Mouse (Mus musculus): ENCODE measurements around the gene Myo1e. TPM values are rescaled to one million over a fixed set of nuclear protein-coding genes. Genes with fewer than 3 reads are reported as not detected.

Gene Myo1e
- polyA plus RNA-seq, 1 experiment from 2014 or later: 12.1 TPM

- WGBS: 96% methylated on average over 6 of the region's 6 CpGs
- H3K36me3 ChIP-seq: peaks cover 41% of the 10 kb centered on the region
- no peak overlapping the region for H3K4me3 ChIP-seq
- no peaks in the 10 kb centered on the region for H3K27me3 ChIP-seq (ENCODE audit: low read depth, poor library complexity, severe bottlenecking)
- H3K27ac ChIP-seq (replicated peaks): no peak overlapping the region
- no peaks in the 10 kb centered on the region for H3K4me1 ChIP-seq
- H3K9me3 ChIP-seq (replicated peaks): no peaks in the 10 kb centered on the region
- DNase-seq (ENCODE audit: low spot score): no peak
Observed at GRCm38 (mm10) chr9:70366898-70367297, 159.7 kb downstream of the Myo1e start.

GRCm38 (mm10) chr9:70371638-70372037 lies 164.5 kb downstream of the Myo1e start:
- no peak for DNase-seq (ENCODE audit: low spot score)
- no peak overlapping the region for H3K27ac ChIP-seq (replicated peaks)
- no peaks in the 10 kb centered on the region for H3K27me3 ChIP-seq (ENCODE audit: low read depth, poor library complexity, severe bottlenecking)
- no peaks in the 10 kb centered on the region for H3K4me1 ChIP-seq
- WGBS: 72% methylated on average over 5 of the region's 5 CpGs
- H3K4me3 ChIP-seq: no peak overlapping the region
- no peaks in the 10 kb centered on the region for H3K9me3 ChIP-seq (replicated peaks)
- peaks cover 34% of the 10 kb centered on the region for H3K36me3 ChIP-seq

GRCm38 (mm10) chr9:70379502-70380467 lies 172.6 kb downstream of the Myo1e start:
- no peak overlapping the region for H3K27ac ChIP-seq (replicated peaks)
- H3K4me3 ChIP-seq: no peak overlapping the region
- no peaks in the 10 kb centered on the region for H3K27me3 ChIP-seq (ENCODE audit: low read depth, poor library complexity, severe bottlenecking)
- peaks cover 38% of the 10 kb centered on the region for H3K36me3 ChIP-seq
- no peaks in the 10 kb centered on the region for H3K4me1 ChIP-seq
- no peak for DNase-seq (ENCODE audit: low spot score)
- WGBS: 89% methylated on average over 7 of the region's 7 CpGs
- no peaks in the 10 kb centered on the region for H3K9me3 ChIP-seq (replicated peaks)

GRCm38 (mm10) chr9:70382091-70382490 lies 174.9 kb downstream of the Myo1e start:
- WGBS: 90% methylated on average over 12 of the region's 12 CpGs
- no peak overlapping the region for H3K4me3 ChIP-seq
- H3K36me3 ChIP-seq: peaks cover 30% of the 10 kb centered on the region
- H3K27ac ChIP-seq (replicated peaks): no peak overlapping the region
- H3K9me3 ChIP-seq (replicated peaks): no peaks in the 10 kb centered on the region
- H3K27me3 ChIP-seq (ENCODE audit: low read depth, poor library complexity, severe bottlenecking): no peaks in the 10 kb centered on the region
- no peak for DNase-seq (ENCODE audit: low spot score)
- no peaks in the 10 kb centered on the region for H3K4me1 ChIP-seq

- Histone ChIP-seq H3K36me3 (peaks cover 16% of the 10 kb centered on the region), H3K27me3 (ENCODE audit: low read depth, poor library complexity, severe bottlenecking) (no peaks in the 10 kb centered on the region), H3K4me3 (no peak overlapping the region), H3K27ac (replicated peaks) (no peak overlapping the region), H3K4me1 (no peaks in the 10 kb centered on the region), H3K9me3 (replicated peaks) (no peaks in the 10 kb centered on the region)
- no peak for DNase-seq (ENCODE audit: low spot score)
- WGBS: 85% methylated on average over 10 of the region's 10 CpGs
Observed at GRCm38 (mm10) chr9:70383750-70384149, 176.6 kb downstream of the Myo1e start.

GRCm38 (mm10) chr9:70384494-70384893 lies 177.3 kb downstream of the Myo1e start:
- Histone ChIP-seq H3K27me3 (ENCODE audit: low read depth, poor library complexity, severe bottlenecking) (no peaks in the 10 kb centered on the region), H3K4me1 (no peaks in the 10 kb centered on the region), H3K4me3 (no peak overlapping the region), H3K27ac (replicated peaks) (no peak overlapping the region), H3K36me3 (peaks cover 13% of the 10 kb centered on the region), H3K9me3 (replicated peaks) (no peaks in the 10 kb centered on the region)
- WGBS: 96% methylated on average over 4 of the region's 4 CpGs
- DNase-seq (ENCODE audit: low spot score): no peak

DNA sequence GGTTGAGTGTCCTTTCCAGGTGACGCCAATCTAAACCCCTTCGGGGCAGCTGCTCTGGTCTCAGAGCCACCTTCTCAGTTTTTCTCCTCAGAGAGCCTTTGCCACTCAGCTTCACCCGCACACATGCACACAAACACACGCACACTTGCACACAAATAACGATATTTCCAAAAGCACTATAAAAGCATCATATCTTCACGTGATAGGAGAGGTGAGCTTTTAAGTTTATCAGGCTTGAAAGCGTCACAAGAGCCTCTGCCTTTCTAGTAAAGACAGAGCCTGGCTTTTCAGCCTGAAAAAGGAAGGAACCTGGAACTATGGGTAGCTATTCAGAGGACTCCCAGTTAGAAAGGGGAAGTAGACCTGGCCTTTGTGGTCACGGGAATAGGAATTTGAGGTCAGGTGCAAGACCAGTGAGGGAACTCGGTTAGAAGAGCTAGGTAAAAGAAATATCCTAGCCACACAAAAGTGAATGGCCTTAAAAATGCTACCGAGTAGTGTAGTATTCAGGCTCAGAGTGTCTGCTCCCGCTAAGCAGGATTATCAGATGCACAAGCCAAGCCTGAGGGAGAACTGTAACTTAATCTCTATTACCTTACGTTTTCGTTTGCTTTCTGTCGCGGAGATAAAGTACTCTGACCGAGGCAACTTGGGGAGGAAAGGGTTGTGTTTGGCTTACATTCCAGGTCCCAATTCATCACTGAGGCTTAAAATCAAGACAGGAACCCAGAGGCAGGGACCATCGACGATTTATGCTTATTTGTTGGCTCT lies 178.0 kb downstream of the Myo1e start:
- Histone ChIP-seq H3K27me3 (ENCODE audit: low read depth, poor library complexity, severe bottlenecking) (no peaks in the 10 kb centered on the region), H3K4me3 (no peak overlapping the region), H3K4me1 (no peaks in the 10 kb centered on the region), H3K9me3 (replicated peaks) (no peaks in the 10 kb centered on the region), H3K36me3 (peaks cover 13% of the 10 kb centered on the region), H3K27ac (replicated peaks) (no peak overlapping the region)
- WGBS: 91% methylated on average over 18 of the region's 18 CpGs
- DNase-seq (ENCODE audit: low spot score): no peak

GRCm38 (mm10) chr9:70387410-70388119 lies 180.4 kb downstream of the Myo1e start:
- 96% methylated on average over 4 of the region's 4 CpGs for WGBS
- Histone ChIP-seq H3K4me1 (no peaks in the 10 kb centered on the region), H3K36me3 (peaks cover 13% of the 10 kb centered on the region), H3K27ac (replicated peaks) (no peak overlapping the region), H3K27me3 (ENCODE audit: low read depth, poor library complexity, severe bottlenecking) (no peaks in the 10 kb centered on the region), H3K4me3 (no peak overlapping the region), H3K9me3 (replicated peaks) (no peaks in the 10 kb centered on the region)
- DNase-seq (ENCODE audit: low spot score): no peak

- H3K4me1 ChIP-seq: no peaks in the 10 kb centered on the region
- H3K27ac ChIP-seq (replicated peaks): no peak overlapping the region
- 89% methylated on average over 3 of the region's 3 CpGs for WGBS
- H3K9me3 ChIP-seq (replicated peaks): no peaks in the 10 kb centered on the region
- H3K4me3 ChIP-seq: no peak overlapping the region
- no peaks in the 10 kb centered on the region for H3K27me3 ChIP-seq (ENCODE audit: low read depth, poor library complexity, severe bottlenecking)
- DNase-seq (ENCODE audit: low spot score): no peak
- H3K36me3 ChIP-seq: peaks cover 3% of the 10 kb centered on the region
Observed at GRCm38 (mm10) chr9:70389548-70389947, 182.4 kb downstream of the Myo1e start.

GRCm38 (mm10) chr9:70391042-70391441 lies 183.9 kb downstream of the Myo1e start:
- H3K4me1 ChIP-seq: no peaks in the 10 kb centered on the region
- no peak overlapping the region for H3K27ac ChIP-seq (replicated peaks)
- H3K4me3 ChIP-seq: no peak overlapping the region
- no peak for DNase-seq (ENCODE audit: low spot score)
- H3K9me3 ChIP-seq (replicated peaks): no peaks in the 10 kb centered on the region
- H3K36me3 ChIP-seq: peaks cover 5% of the 10 kb centered on the region
- H3K27me3 ChIP-seq (ENCODE audit: low read depth, poor library complexity, severe bottlenecking): no peaks in the 10 kb centered on the region
- WGBS: 86% methylated on average over 5 of the region's 5 CpGs

DNA sequence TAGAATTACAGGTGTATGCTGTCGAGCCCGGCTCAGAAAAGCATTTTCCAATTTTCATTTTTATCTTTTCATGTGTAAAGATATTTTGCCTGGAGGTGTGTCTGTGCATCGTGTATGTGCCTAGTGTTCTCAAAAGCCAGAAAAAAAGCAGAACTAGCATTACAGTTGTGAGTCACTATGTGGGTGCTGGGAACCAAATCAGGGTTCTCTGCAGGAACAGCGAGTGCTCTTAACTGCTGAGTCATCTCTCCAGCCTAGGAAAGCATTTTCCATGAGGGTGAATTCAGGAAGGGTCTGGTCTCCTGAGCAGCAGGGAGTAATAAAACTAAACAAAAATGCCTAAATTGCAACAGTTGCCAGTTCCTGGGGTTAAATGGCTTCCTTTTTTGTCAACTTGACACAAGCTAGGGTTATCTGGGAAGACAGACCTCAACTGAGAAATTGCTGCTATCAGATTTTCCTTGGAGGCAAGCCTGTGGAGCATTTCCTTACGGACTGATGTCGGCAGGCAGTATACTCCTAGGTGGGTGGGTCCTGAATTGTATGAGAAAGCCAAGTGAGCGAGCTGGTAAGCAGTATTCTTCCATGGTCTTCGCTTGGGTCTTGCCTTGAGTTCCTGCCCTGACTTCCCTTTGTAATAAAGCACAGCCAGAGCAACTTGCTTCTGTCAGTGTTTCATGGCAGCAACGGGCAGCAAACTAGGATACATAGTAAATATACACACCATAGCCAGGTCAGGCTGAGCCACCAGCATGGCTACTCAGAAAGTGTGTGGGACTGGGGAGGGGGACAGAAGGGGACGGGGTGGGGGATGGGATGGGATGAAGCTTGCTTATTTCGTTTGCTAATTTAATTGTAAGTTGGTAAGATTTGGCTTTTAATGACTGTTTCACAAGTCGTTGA lies 184.8 kb downstream of the Myo1e start:
- Histone ChIP-seq H3K36me3 (peaks cover 12% of the 10 kb centered on the region), H3K4me1 (no peaks in the 10 kb centered on the region)
- 83% methylated on average over 12 of the region's 12 CpGs for WGBS

GRCm38 (mm10) chr9:70392563-70392907 lies 185.4 kb downstream of the Myo1e start:
- no peak overlapping the region for H3K4me3 ChIP-seq
- 37% methylated on average over 6 of the region's 6 CpGs for WGBS
- H3K9me3 ChIP-seq (replicated peaks): no peaks in the 10 kb centered on the region
- peak; percentile 19 for DNase-seq (ENCODE audit: low spot score)
- no peak overlapping the region for H3K27ac ChIP-seq (replicated peaks)
- no peaks in the 10 kb centered on the region for H3K27me3 ChIP-seq (ENCODE audit: low read depth, poor library complexity, severe bottlenecking)
- no peaks in the 10 kb centered on the region for H3K4me1 ChIP-seq
- H3K36me3 ChIP-seq: peaks cover 12% of the 10 kb centered on the region

More for the DNA sequence above, 184.8 kb downstream of the Myo1e start:
- DNase-seq (ENCODE audit: low spot score): no peak
- H3K4me3 ChIP-seq: no peak overlapping the region
- H3K27me3 ChIP-seq (ENCODE audit: low read depth, poor library complexity, severe bottlenecking): no peaks in the 10 kb centered on the region
- no peak overlapping the region for H3K27ac ChIP-seq (replicated peaks)
- no peaks in the 10 kb centered on the region for H3K9me3 ChIP-seq (replicated peaks)

Data from midbrain, embryonic 10.5 days (tissue).